Mouse (Mus musculus): ENCODE data around the gene Slc2a5.

The Slc2a5 gene

GRCm38 (mm10) chr4:150102822-150103221 lies 16.3 kb upstream of the Slc2a5 start:
- no peak for DNase-seq (ENCODE audit: low read depth, low spot score)

- no peak for DNase-seq (ENCODE audit: low read depth, low spot score)
Measured at GRCm38 (mm10) chr4:150105671-150106070, 13.4 kb upstream of the Slc2a5 start.

- DNase-seq (ENCODE audit: low read depth, low spot score): no peak
Measured at GRCm38 (mm10) chr4:150106637-150107036, 12.4 kb upstream of the Slc2a5 start.

DNA sequence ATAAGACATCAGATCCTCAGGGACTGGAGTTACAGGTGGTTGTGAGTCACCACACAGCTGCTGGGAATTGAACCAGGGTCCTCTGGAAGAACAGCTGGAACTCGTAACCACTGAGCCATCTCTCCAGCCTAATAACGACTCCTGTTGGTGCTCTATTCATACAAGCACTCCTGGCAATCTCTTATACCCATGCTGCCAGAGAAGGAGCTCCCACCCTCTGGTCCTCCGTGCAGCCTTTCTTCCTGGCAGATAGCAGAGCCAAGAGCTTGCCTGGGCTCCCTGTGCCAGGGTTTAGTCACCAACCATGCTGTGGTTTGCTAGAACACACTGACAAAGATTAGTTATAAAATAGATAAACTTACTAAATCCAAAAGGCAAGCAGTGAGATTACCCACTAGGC lies 9.4 kb upstream of the Slc2a5 start:
- DNase-seq (ENCODE audit: low read depth, low spot score): no peak

GRCm38 (mm10) chr4:150110373-150110772 lies 8.7 kb upstream of the Slc2a5 start:
- DNase-seq (ENCODE audit: low read depth, low spot score): no peak

- peak; percentile 39 for DNase-seq (ENCODE audit: low read depth, low spot score)
Measured at GRCm38 (mm10) chr4:150112867-150113266, 6.2 kb upstream of the Slc2a5 start.

GRCm38 (mm10) chr4:150114505-150115061 lies 4.5 kb upstream of the Slc2a5 start:
- DNase-seq (ENCODE audit: low read depth, low spot score): no peak

DNA sequence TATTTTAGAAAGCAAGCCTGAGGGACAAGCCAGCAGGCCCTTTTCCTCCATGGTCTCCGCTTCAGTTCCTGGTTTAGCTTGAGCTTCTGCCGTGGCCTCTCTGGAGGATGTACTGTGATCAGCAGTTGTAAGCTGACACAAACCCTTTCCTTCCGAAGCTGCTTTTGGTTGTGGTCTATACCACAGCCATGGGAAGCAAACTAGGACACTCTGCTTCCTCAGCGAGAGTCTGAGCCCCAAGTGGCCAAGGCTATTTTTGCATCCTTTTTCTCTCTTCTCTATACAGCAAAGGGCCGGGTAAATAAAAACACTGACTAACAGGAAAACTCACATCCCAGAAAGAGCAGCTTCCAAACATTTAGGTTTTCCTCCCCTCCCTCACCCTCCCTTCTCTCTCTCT lies 1.8 kb upstream of the Slc2a5 start:
- no peak for DNase-seq (ENCODE audit: low read depth, low spot score)

DNA sequence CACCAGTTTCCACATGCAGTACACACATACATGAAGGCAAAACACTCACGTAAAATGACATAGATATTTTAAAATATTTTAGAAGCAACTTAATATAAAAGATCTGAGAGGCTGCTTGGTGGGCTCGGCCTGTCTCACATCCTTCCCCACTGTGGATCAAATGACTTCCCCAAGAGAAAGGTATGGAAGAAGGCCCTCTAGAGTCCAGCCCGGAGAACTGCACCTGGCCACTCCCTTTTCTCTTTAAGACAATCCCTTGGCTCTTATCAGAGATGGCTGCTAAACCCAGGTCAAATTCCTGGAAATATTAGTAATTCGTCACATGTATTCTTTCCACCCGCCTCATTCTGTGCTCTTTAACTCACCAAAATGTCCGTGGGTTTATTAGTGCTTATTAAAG lies 920 bp upstream of the Slc2a5 start:
- no peak for DNase-seq (ENCODE audit: low read depth, low spot score)

DNA sequence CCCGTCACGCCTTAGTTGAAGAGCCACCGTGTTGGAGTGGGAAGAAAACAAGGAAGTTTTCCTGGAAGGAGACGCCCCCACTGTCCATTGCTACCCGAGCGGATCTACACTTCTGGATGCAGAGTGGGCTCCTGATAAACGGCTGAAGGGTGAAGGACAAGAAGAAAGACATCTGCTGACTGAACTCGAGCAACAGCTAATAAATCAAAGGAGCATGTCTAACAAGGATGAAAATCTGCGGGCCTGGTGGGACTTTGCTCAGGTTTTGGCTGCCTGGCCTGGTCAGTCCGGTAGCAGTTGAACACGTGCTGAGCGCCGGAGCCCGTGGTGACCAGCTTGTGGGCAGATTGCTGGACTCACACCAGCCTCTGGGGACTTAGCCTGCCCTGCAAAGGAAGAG lies 557 bp downstream of the Slc2a5 start:
- DNase-seq (ENCODE audit: low read depth, low spot score): no peak

DNA sequence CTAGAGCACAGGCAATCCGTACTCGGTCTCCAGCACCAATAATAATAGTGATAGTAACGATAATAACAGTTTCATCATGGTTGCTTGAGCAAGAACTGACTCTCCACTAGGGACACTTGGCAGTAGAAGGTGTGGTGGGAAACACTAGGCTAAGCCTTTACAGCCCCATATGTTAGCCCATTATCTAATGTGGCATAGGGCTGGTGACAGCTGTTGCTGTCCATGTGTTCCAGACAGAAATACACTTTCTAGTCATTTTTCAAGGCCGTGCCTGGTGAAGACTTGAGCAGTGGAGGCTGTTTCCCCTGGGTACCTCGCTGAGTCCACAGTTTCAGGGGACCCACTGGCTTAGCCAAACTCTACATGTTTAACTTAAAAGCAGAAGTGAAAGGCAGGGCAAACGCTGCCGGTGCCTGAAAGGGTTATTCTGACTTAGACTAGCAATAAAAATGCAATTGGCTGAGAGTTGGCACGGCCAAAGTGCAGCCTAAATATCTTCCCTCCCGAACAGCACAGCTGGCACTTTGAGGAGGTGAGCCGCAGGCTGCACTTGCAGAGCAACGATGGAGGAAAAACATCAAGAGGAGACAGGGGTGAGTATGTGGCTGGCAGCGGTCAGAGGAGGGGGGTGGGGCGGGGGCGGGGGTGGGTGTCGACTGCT lies 1.2 kb downstream of the Slc2a5 start:
- no peak for DNase-seq (ENCODE audit: low read depth, low spot score)

- DNase-seq (ENCODE audit: low read depth, low spot score): no peak
Measured at GRCm38 (mm10) chr4:150121430-150121829, 2.3 kb downstream of the Slc2a5 start.

GRCm38 (mm10) chr4:150122476-150122875 lies 3.4 kb downstream of the Slc2a5 start:
- DNase-seq (ENCODE audit: low read depth, low spot score): peak; percentile 72

GRCm38 (mm10) chr4:150126373-150126772 lies 7.3 kb downstream of the Slc2a5 start:
- DNase-seq (ENCODE audit: low read depth, low spot score): no peak

DNA sequence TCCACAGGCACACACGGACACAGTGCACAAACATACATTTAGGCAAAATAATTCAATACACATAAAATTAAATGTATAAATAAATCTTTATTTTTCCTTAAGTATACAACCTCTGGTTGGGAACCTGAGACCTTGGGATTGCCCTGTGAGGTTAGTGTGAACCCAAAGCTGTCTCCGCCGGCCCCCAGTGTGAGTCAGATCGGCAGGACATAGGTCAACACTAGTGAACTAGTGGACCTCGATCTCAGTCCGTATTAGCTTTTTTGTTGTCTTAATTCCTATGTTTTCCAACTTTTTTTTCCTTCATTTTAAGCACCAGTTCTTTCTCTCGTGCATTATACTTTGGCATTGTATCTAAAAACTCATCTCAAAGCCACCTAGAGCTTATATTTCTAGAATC lies 8.8 kb downstream of the Slc2a5 start:
- no peak for DNase-seq (ENCODE audit: low read depth, low spot score)

DNA sequence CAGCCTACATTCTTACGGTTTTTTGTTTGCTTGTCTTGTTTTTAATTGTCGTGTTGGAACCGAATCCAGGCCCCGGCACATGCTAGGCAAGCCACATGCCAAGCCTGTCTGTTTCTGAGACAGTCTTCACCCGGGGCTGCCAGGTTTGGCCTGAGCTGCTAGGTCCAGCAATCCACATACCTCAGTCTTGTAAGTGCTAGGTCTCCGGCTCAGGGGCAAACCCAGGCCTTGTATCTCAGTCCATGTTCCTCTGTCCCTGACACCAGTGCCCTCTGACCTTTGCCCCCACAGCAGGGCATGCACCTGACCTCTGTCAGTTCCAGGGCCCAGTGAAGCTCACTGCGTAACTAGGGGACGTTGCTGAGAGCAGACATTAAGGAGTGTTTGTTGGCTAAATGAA lies 9.5 kb downstream of the Slc2a5 start:
- no peak for DNase-seq (ENCODE audit: low read depth, low spot score)

GRCm38 (mm10) chr4:150130661-150131060 lies 11.6 kb downstream of the Slc2a5 start:
- DNase-seq (ENCODE audit: low read depth, low spot score): no peak

DNA sequence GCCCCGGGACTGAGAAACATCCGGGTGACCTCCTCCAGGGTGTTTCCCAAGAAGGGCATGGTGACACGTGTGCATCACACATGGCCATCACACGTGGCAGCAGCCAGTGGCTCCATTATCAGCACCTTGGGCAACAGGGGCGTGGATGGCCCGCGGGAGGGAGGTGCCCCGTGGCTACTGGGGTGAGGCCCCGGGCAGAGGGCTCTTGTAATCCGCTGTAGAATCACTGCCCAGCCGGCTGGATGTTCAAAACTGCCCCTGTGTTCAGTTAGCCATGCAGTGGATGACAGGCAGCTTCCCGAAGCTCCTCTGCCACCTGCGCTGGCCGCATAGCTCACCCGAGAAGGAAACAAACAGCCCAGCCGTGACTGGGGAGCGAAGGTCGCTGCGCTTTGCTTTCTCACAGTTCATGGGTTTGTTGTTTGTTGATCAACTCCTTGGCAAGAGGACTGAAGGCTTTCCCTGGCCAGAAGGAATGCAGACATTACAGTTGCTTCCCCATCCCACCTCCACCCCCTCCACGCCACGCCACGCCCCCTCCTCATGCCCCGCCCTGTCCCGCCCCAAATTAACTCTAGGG lies 13.7 kb downstream of the Slc2a5 start:
- peak; percentile 43 for DNase-seq (ENCODE audit: low read depth, low spot score)

DNA sequence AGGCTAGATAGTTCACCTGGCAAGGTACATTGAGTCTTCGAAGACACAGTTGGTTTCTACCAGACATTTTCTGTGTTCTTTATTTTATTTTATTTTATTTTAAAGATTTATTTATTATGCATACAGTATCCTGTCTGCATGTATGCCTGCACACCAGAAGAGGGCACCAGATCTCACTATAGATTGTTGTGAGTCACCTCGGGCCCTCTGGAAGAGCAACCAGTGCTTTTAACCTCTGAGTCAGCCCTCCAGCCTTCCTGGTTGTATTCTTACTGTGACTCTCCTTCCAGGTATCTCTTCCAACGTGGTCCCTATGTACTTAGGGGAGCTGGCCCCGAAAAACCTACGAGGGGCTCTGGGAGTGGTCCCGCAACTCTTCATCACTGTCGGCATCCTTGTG lies 16.2 kb downstream of the Slc2a5 start:
- no peak for DNase-seq (ENCODE audit: low read depth, low spot score)

- peak; percentile 59 for DNase-seq (ENCODE audit: low read depth, low spot score)
Measured at GRCm38 (mm10) chr4:150136693-150137092, 17.6 kb downstream of the Slc2a5 start.

- DNase-seq (ENCODE audit: low read depth, low spot score): no peak
Measured at GRCm38 (mm10) chr4:150137368-150138083, 18.4 kb downstream of the Slc2a5 start.

DNA sequence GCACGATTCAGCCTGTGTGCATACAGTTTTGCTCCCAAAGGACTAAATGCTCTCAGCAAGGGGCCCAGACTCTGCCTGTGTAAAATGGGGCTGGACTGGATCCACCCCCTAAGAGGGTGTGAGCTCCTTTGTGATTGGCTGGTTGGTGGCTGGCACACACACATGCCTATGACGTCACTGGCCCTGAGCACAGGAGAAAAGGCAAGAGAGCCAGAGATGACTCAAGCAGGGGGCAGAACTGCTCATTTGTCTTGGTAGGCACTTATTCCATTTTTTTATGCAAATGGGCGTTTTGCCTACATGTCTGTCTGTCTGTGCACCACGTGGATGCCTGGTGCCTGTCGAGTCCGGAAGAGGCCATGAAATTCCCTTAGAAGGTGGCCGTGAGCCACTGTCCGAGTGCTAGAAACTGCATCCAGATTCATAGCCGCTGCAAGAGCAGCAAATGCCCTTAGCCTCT lies 19.0 kb downstream of the Slc2a5 start:
- DNase-seq (ENCODE audit: low read depth, low spot score): peak; percentile 67

DNA sequence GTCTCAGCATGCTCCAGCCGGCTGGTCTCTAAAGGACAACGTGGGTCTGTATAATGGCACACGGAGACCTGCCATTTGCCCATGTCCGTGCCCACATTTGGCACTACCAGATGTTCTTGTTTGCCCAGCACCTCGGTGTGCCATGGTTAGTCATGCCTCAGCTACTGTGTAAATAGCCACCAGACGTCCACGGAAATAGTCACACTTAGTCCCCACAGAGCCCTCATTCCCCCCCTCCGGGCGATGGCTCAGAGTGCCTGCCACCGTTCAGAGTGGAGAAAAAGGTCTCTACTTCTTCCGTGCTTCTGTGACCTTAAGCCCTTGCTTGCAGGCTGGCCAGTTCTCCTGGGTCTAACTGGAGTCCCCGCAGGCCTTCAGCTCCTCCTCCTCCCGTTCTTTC lies 20.0 kb downstream of the Slc2a5 start:
- no peak for DNase-seq (ENCODE audit: low read depth, low spot score)

Measured in skeletal muscle tissue, adult 2 months (tissue).